Mouse (Mus musculus) heart, postnatal 0 days (tissue): ENCODE results near the gene Uhrf1bp1l.

ENCODE experiments used
- CTCF ChIP-seq: IDR thresholded peaks from 2 replicates; pipeline ENCODE4 v1.5.1; 2016; ENCODE audit warnings: antibody characterized with exemption, control low read depth, low read depth
- EP300 ChIP-seq: IDR thresholded peaks from 2 replicates; pipeline ENCODE4 v1.6.1; 2016; ENCODE audit warnings: antibody characterized with exemption, low read depth

- TF ChIP-seq CTCF = no peak
- no peak for TF ChIP-seq EP300
These were observed 41.7 kb upstream of the Uhrf1bp1l start for GRCm38 (mm10) chr10:89703042-89703441.
